Mouse (Mus musculus): Measurements from ENCODE around the gene Ndufa9. TPM values are rescaled to one million over a fixed set of nuclear protein-coding genes. Genes with fewer than 3 reads are reported as not detected.

The Ndufa9 gene
- polyA plus RNA-seq, 1 experiment = 98.3 TPM

GRCm38 (mm10) chr6:126777889-126778288 is 71.0 kb downstream of the Ndufa9 start:
- no peaks in the 10 kb centered on the region for H3K36me3 ChIP-seq (ENCODE audit: control insufficient read depth, insufficient read depth, low read length)
- H3K4me3 ChIP-seq (ENCODE audit: control insufficient read depth, insufficient read depth, low read length) = no peak overlapping the region
- 84% methylated on average over 6 of the region's 6 CpGs for WGBS
- DNase-seq = no peak
- H3K27me3 ChIP-seq (ENCODE audit: control insufficient read depth, insufficient read depth, low read length) = no peaks in the 10 kb centered on the region
- TF ChIP-seq POLR2A (IDR thresholded peaks at IDR 0.05; ENCODE audit: control insufficient read depth, extremely low read depth, insufficient read depth, low read length, poor library complexity) = no peak
- no peak for TF ChIP-seq CTCF (IDR thresholded peaks at IDR 0.05; ENCODE audit: borderline replicate concordance, control insufficient read depth, extremely low read depth, insufficient read depth, low read length, poor library complexity)
- no peak overlapping the region for H3K27ac ChIP-seq (ENCODE audit: control insufficient read depth, insufficient read depth, low read length)
- H3K4me1 ChIP-seq (replicated peaks; ENCODE audit: control insufficient read depth, insufficient read depth, low read length) = no peaks in the 10 kb centered on the region

- 86% methylated on average over 4 of the region's 4 CpGs for WGBS
- no peak for DNase-seq
- peaks cover 4% of the 10 kb centered on the region for H3K4me1 ChIP-seq (replicated peaks; ENCODE audit: control insufficient read depth, insufficient read depth, low read length)
- H3K27ac ChIP-seq (ENCODE audit: control insufficient read depth, insufficient read depth, low read length) = no peak overlapping the region
- no peaks in the 10 kb centered on the region for H3K36me3 ChIP-seq (ENCODE audit: control insufficient read depth, insufficient read depth, low read length)
- H3K27me3 ChIP-seq (ENCODE audit: control insufficient read depth, insufficient read depth, low read length) = no peaks in the 10 kb centered on the region
- no peak for TF ChIP-seq POLR2A (IDR thresholded peaks at IDR 0.05; ENCODE audit: control insufficient read depth, extremely low read depth, insufficient read depth, low read length, poor library complexity)
- TF ChIP-seq CTCF (IDR thresholded peaks at IDR 0.05; ENCODE audit: borderline replicate concordance, control insufficient read depth, extremely low read depth, insufficient read depth, low read length, poor library complexity) = no peak
- no peak overlapping the region for H3K4me3 ChIP-seq (ENCODE audit: control insufficient read depth, insufficient read depth, low read length)
Observed at GRCm38 (mm10) chr6:126773873-126774272, 75.1 kb downstream of the Ndufa9 start.

GRCm38 (mm10) chr6:126772326-126772725 is 76.6 kb downstream of the Ndufa9 start:
- Histone ChIP-seq H3K4me1 (replicated peaks; ENCODE audit: control insufficient read depth, insufficient read depth, low read length) (peaks cover 4% of the 10 kb centered on the region), H3K4me3 (ENCODE audit: control insufficient read depth, insufficient read depth, low read length) (no peak overlapping the region), H3K36me3 (ENCODE audit: control insufficient read depth, insufficient read depth, low read length) (no peaks in the 10 kb centered on the region), H3K27ac (ENCODE audit: control insufficient read depth, insufficient read depth, low read length) (no peak overlapping the region), H3K27me3 (ENCODE audit: control insufficient read depth, insufficient read depth, low read length) (no peaks in the 10 kb centered on the region)
- TF ChIP-seq CTCF (IDR thresholded peaks at IDR 0.05; ENCODE audit: borderline replicate concordance, control insufficient read depth, extremely low read depth, insufficient read depth, low read length, poor library complexity) = no peak
- no peak for TF ChIP-seq POLR2A (IDR thresholded peaks at IDR 0.05; ENCODE audit: control insufficient read depth, extremely low read depth, insufficient read depth, low read length, poor library complexity)
- no peak for DNase-seq
- WGBS = 94% methylated on average over 4 of the region's 4 CpGs

Other genes with a start within 250 kb of the Ndufa9 start
- 0.31 and 0.39 TPM in 2 replicates for gene Kcna1, start 202.8 kb downstream of the Ndufa9 start, polyA plus RNA-seq (2012; rRNA removed)
- gene Kcna6, start 108.5 kb downstream of the Ndufa9 start, polyA plus RNA-seq (2012; rRNA removed) = 0.15 and 0.26 TPM in 2 replicates
- gene Akap3, start 4.0 kb upstream of the Ndufa9 start, polyA plus RNA-seq (2012; rRNA removed) = 0.04 TPM in 1 of 2 replicates, not detected in the other
- gene Dyrk4, start 72.7 kb upstream of the Ndufa9 start, polyA plus RNA-seq (2012; rRNA removed) = 0.31 and 0.32 TPM in 2 replicates
- 28.0 and 31.0 TPM in 2 replicates for gene Rad51ap1, start 90.5 kb upstream of the Ndufa9 start, polyA plus RNA-seq (2012; rRNA removed)
- gene D6Wsu163e, start 90.8 kb upstream of the Ndufa9 start, polyA plus RNA-seq (2012; rRNA removed) = 5.3 and 7.0 TPM in 2 replicates
- 0.01 TPM in 1 of 2 replicates, not detected in the other for gene Fgf6, start 166.4 kb upstream of the Ndufa9 start, polyA plus RNA-seq (2012; rRNA removed)
- gene Fgf23, start 223.8 kb upstream of the Ndufa9 start, polyA plus RNA-seq (2012; rRNA removed) = 0.34 and 0.73 TPM in 2 replicates